Mouse (Mus musculus) testis, adult 10 weeks (tissue): ENCODE data around the gene Fam228b. TPM values are rescaled to one million over a fixed set of nuclear protein-coding genes. Genes with fewer than 3 reads are reported as not detected.

Experiments
- polyA plus RNA-seq: library from polyadenylated mRNA; stranded (reverse); fragments of 350-450 nt; fragmentation: Illumina TruSeq; extraction: RNeasy Lipid Tissue Mini Kit (QIAGEN cat#74804); gene quantifications from one replicate; pipeline ENCODE4 v1.2.3, GENCODE M21; 2014; ENCODE audit warnings: low read depth, low replicate concordance

Fam228b gene
- 146 TPM for polyA plus RNA-seq

GRCm38 (mm10) chr12:4768492-4769332, at the start of gene Fam228b, which contains the start of gene Pfn4:
TSS of gene Fam228b (minus strand) at chr12:4769267.
TSS of gene Pfn4 (plus strand) at chr12:4769022.

GRCm38 (mm10) chr12:4817361-4818101, 48.5 kb upstream of the Fam228b start, which contains the start of gene Sf3b6:
TSS of gene Sf3b6 (plus strand) at chr12:4817544.

GRCm38 (mm10) chr12:4738031-4738576, 31.0 kb downstream of the Fam228b start, which contains the start of gene Fam228a:
TSS of gene Fam228a (minus strand) at chr12:4738430.

Other genes starting within 250 kb of the Fam228b start
- 78.6 TPM for gene Itsn2, start 176.6 kb downstream of the Fam228b start, polyA plus RNA-seq
- gene Gm3625, start 176.3 kb downstream of the Fam228b start, polyA plus RNA-seq: not detected
- 97.7 TPM for gene Fam228a, start 30.8 kb downstream of the Fam228b start, polyA plus RNA-seq
- 475 TPM for gene Pfn4, start 245 bp downstream of the Fam228b start, polyA plus RNA-seq
- gene Sf3b6, start 48.3 kb upstream of the Fam228b start, polyA plus RNA-seq: 72.5 TPM
- 0.74 TPM for gene Fkbp1b, start 72.3 kb upstream of the Fam228b start, polyA plus RNA-seq
- 2.8 TPM for gene Wdcp, start 74.0 kb upstream of the Fam228b start, polyA plus RNA-seq
- 0.83 TPM for gene Mfsd2b, start 105.1 kb upstream of the Fam228b start, polyA plus RNA-seq
- 20.1 TPM for gene Ubxn2a, start 138.4 kb upstream of the Fam228b start, polyA plus RNA-seq
- 18.4 TPM for gene Atad2b, start 148.1 kb upstream of the Fam228b start, polyA plus RNA-seq